Mouse (Mus musculus): ENCODE measurements around the gene Prox2. TPM values are rescaled to one million over a fixed set of nuclear protein-coding genes. Genes with fewer than 3 reads are reported as not detected.

The Prox2 gene
- polyA plus RNA-seq, 1 experiment from 2014 or later = 6.4 TPM

- ATAC-seq (ENCODE audit: low read depth) = no peak
- H3K36me3 ChIP-seq (ENCODE audit: control insufficient read depth, insufficient read depth, low read length) = peaks cover 8% of the 10 kb centered on the region; the same call in 1 of the 2 replicates
- no peaks in the 10 kb centered on the region for H3K4me1 ChIP-seq (replicated peaks; ENCODE audit: control insufficient read depth, insufficient read depth, low read length)
- H3K27me3 ChIP-seq (ENCODE audit: control insufficient read depth, insufficient read depth, low read depth, low read length) = no peaks in the 10 kb centered on the region
- no peak overlapping the region for H3K27ac ChIP-seq (ENCODE audit: low read length)
- H3K9me3 ChIP-seq (ENCODE audit: control insufficient read depth, low read length) = 0 out of 2 replicates have a peak, but pooled peaks cover 3% of the 10 kb centered on the region
- H3K9ac ChIP-seq (ENCODE audit: low read length) = no peak overlapping the region
- H3K4me2 ChIP-seq (ENCODE audit: low read depth, low read length) = no peak overlapping the region
- 74% methylated on average over 3 of the region's 3 CpGs for WGBS
- no peak overlapping the region for H3K4me3 ChIP-seq (ENCODE audit: low read length)
Measured at GRCm38 (mm10) chr12:85091190-85091589, 19.4 kb downstream of the Prox2 start.

- peaks cover 8% of the 10 kb centered on the region; the same call in 1 of the 2 replicates for H3K36me3 ChIP-seq (ENCODE audit: control insufficient read depth, insufficient read depth, low read length)
- no peak overlapping the region for H3K4me3 ChIP-seq (ENCODE audit: low read length)
- H3K9ac ChIP-seq (ENCODE audit: low read length) = no peak overlapping the region
- H3K4me1 ChIP-seq (replicated peaks; ENCODE audit: control insufficient read depth, insufficient read depth, low read length) = no peaks in the 10 kb centered on the region
- H3K27ac ChIP-seq (ENCODE audit: low read length) = no peak overlapping the region
- no peaks in the 10 kb centered on the region for H3K27me3 ChIP-seq (ENCODE audit: control insufficient read depth, insufficient read depth, low read depth, low read length)
- WGBS = 91% methylated on average over 12 of the region's 12 CpGs
- H3K9me3 ChIP-seq (ENCODE audit: control insufficient read depth, low read length) = 0 out of 2 replicates have a peak, but pooled peaks cover 3% of the 10 kb centered on the region
- no peak overlapping the region for H3K4me2 ChIP-seq (ENCODE audit: low read depth, low read length)
- ATAC-seq (ENCODE audit: low read depth) = no peak
Measured at GRCm38 (mm10) chr12:85087845-85088244, 22.7 kb downstream of the Prox2 start.

- no peak overlapping the region for H3K27ac ChIP-seq (ENCODE audit: low read length)
- H3K9me3 ChIP-seq (ENCODE audit: control insufficient read depth, low read length) = 0 out of 2 replicates have a peak, but pooled peaks cover 3% of the 10 kb centered on the region
- H3K4me2 ChIP-seq (ENCODE audit: low read depth, low read length) = no peak overlapping the region
- no peaks in the 10 kb centered on the region for H3K4me1 ChIP-seq (replicated peaks; ENCODE audit: control insufficient read depth, insufficient read depth, low read length)
- WGBS = 75% methylated on average over 4 of the region's 4 CpGs
- no peaks in the 10 kb centered on the region for H3K27me3 ChIP-seq (ENCODE audit: control insufficient read depth, insufficient read depth, low read depth, low read length)
- H3K4me3 ChIP-seq (ENCODE audit: low read length) = no peak overlapping the region
- H3K36me3 ChIP-seq (ENCODE audit: control insufficient read depth, insufficient read depth, low read length) = peaks cover 8% of the 10 kb centered on the region; the same call in 1 of the 2 replicates
- no peak overlapping the region for H3K9ac ChIP-seq (ENCODE audit: low read length)
- no peak for ATAC-seq (ENCODE audit: low read depth)
Measured at GRCm38 (mm10) chr12:85084941-85085340, 25.6 kb downstream of the Prox2 start.

GRCm38 (mm10) chr12:85084257-85084656 lies 26.3 kb downstream of the Prox2 start:
- 70% methylated on average over 2 of the region's 2 CpGs for WGBS
- H3K27ac ChIP-seq (ENCODE audit: low read length) = no peak overlapping the region
- ATAC-seq (ENCODE audit: low read depth) = no peak
- no peak overlapping the region for H3K4me3 ChIP-seq (ENCODE audit: low read length)
- no peaks in the 10 kb centered on the region for H3K4me1 ChIP-seq (replicated peaks; ENCODE audit: control insufficient read depth, insufficient read depth, low read length)
- no peak overlapping the region for H3K4me2 ChIP-seq (ENCODE audit: low read depth, low read length)
- 0 out of 2 replicates have a peak, but pooled peaks cover 3% of the 10 kb centered on the region for H3K9me3 ChIP-seq (ENCODE audit: control insufficient read depth, low read length)
- H3K9ac ChIP-seq (ENCODE audit: low read length) = no peak overlapping the region
- H3K27me3 ChIP-seq (ENCODE audit: control insufficient read depth, insufficient read depth, low read depth, low read length) = no peaks in the 10 kb centered on the region
- peaks cover 8% of the 10 kb centered on the region; the same call in 1 of the 2 replicates for H3K36me3 ChIP-seq (ENCODE audit: control insufficient read depth, insufficient read depth, low read length)

GRCm38 (mm10) chr12:85077100-85077499 lies 33.5 kb downstream of the Prox2 start:
- Histone ChIP-seq H3K27me3 (ENCODE audit: control insufficient read depth, insufficient read depth, low read depth, low read length) (no peaks in the 10 kb centered on the region), H3K4me2 (ENCODE audit: low read depth, low read length) (no peak overlapping the region), H3K4me1 (replicated peaks; ENCODE audit: control insufficient read depth, insufficient read depth, low read length) (no peaks in the 10 kb centered on the region), H3K9me3 (ENCODE audit: control insufficient read depth, low read length) (no peaks in the 10 kb centered on the region), H3K27ac (ENCODE audit: low read length) (no peak overlapping the region), H3K9ac (ENCODE audit: low read length) (no peak overlapping the region), H3K4me3 (ENCODE audit: low read length) (no peak overlapping the region), H3K36me3 (ENCODE audit: control insufficient read depth, insufficient read depth, low read length) (peaks cover 5% of the 10 kb centered on the region; the same call in 1 of the 2 replicates)
- WGBS = 87% methylated on average over 3 of the region's 3 CpGs
- no peak for ATAC-seq (ENCODE audit: low read depth)

- no peaks in the 10 kb centered on the region for H3K9me3 ChIP-seq (ENCODE audit: control insufficient read depth, low read length)
- H3K9ac ChIP-seq (ENCODE audit: low read length) = no peak overlapping the region
- no peaks in the 10 kb centered on the region for H3K4me1 ChIP-seq (replicated peaks; ENCODE audit: control insufficient read depth, insufficient read depth, low read length)
- peaks cover 24% of the 10 kb centered on the region for H3K36me3 ChIP-seq (ENCODE audit: control insufficient read depth, insufficient read depth, low read length)
- H3K4me3 ChIP-seq (ENCODE audit: low read length) = no peak overlapping the region
- no peaks in the 10 kb centered on the region for H3K27me3 ChIP-seq (ENCODE audit: control insufficient read depth, insufficient read depth, low read depth, low read length)
- H3K4me2 ChIP-seq (ENCODE audit: low read depth, low read length) = no peak overlapping the region
- no peak for ATAC-seq (ENCODE audit: low read depth)
- no peak overlapping the region for H3K27ac ChIP-seq (ENCODE audit: low read length)
Measured at GRCm38 (mm10) chr12:85071043-85071442, 39.5 kb downstream of the Prox2 start.

- H3K4me2 ChIP-seq (ENCODE audit: low read depth, low read length) = no peak overlapping the region
- peaks cover 40% of the 10 kb centered on the region for H3K36me3 ChIP-seq (ENCODE audit: control insufficient read depth, insufficient read depth, low read length)
- ATAC-seq (ENCODE audit: low read depth) = no peak
- no peaks in the 10 kb centered on the region for H3K9me3 ChIP-seq (ENCODE audit: control insufficient read depth, low read length)
- no peak overlapping the region for H3K27ac ChIP-seq (ENCODE audit: low read length)
- 46% methylated on average over 6 of the region's 6 CpGs for WGBS
- H3K27me3 ChIP-seq (ENCODE audit: control insufficient read depth, insufficient read depth, low read depth, low read length) = no peaks in the 10 kb centered on the region
- no peaks in the 10 kb centered on the region for H3K4me1 ChIP-seq (replicated peaks; ENCODE audit: control insufficient read depth, insufficient read depth, low read length)
- no peak overlapping the region for H3K4me3 ChIP-seq (ENCODE audit: low read length)
- H3K9ac ChIP-seq (ENCODE audit: low read length) = no peak overlapping the region
Measured at GRCm38 (mm10) chr12:85051218-85051617, 59.3 kb downstream of the Prox2 start.

Other genes starting within 250 kb of the Prox2 start
- gene Ltbp2, start 234.2 kb downstream of the Prox2 start, polyA plus RNA-seq (2015; fragmentation: Nextera tagmentation; extraction: Ambion mirVana) = 18.6 and 19.8 TPM in 2 replicates
- gene Fcf1, start 139.9 kb downstream of the Prox2 start, polyA plus RNA-seq (2015; fragmentation: Nextera tagmentation; extraction: Ambion mirVana) = 141 and 147 TPM in 2 replicates
- 14.2 and 14.6 TPM in 2 replicates for gene Arel1, start 139.9 kb downstream of the Prox2 start, polyA plus RNA-seq (2015; fragmentation: Nextera tagmentation; extraction: Ambion mirVana)
- 25.4 and 25.5 TPM in 2 replicates for gene Ylpm1, start 114.4 kb downstream of the Prox2 start, polyA plus RNA-seq (2015; fragmentation: Nextera tagmentation; extraction: Ambion mirVana)
- 110 TPM in 2 replicates for gene Dlst, start 74 bp upstream of the Prox2 start, polyA plus RNA-seq (2015; fragmentation: Nextera tagmentation; extraction: Ambion mirVana)
- gene Rps6kl1, start 40.5 kb upstream of the Prox2 start, polyA plus RNA-seq (2015; fragmentation: Nextera tagmentation; extraction: Ambion mirVana) = 0.94 and 1.6 TPM in 2 replicates
- 9.7 and 9.9 TPM in 2 replicates for gene Pgf, start 67.0 kb upstream of the Prox2 start, polyA plus RNA-seq (2015; fragmentation: Nextera tagmentation; extraction: Ambion mirVana)
- gene Eif2b2, start 108.7 kb upstream of the Prox2 start, polyA plus RNA-seq (2015; fragmentation: Nextera tagmentation; extraction: Ambion mirVana) = 83.3 and 86.6 TPM in 2 replicates
- 8.5 and 9.0 TPM in 2 replicates for gene Mlh3, start 159.8 kb upstream of the Prox2 start, polyA plus RNA-seq (2015; fragmentation: Nextera tagmentation; extraction: Ambion mirVana)
- gene Acyp1, start 177.7 kb upstream of the Prox2 start, polyA plus RNA-seq (2015; fragmentation: Nextera tagmentation; extraction: Ambion mirVana) = 67.5 and 70.2 TPM in 2 replicates
- gene Zc2hc1c, start 177.8 kb upstream of the Prox2 start, polyA plus RNA-seq (2015; fragmentation: Nextera tagmentation; extraction: Ambion mirVana) = 2.5 and 2.9 TPM in 2 replicates
- 20.7 and 20.9 TPM in 2 replicates for gene Nek9, start 228.6 kb upstream of the Prox2 start, polyA plus RNA-seq (2015; fragmentation: Nextera tagmentation; extraction: Ambion mirVana)

Data from lung, embryonic 16.5 days (tissue).